9 mouse cellular contexts compared by ENCODE assay signal in genomic region chr2:162682674-162683073, GRCm38 (mm10). TPM values are rescaled to one million over a fixed set of nuclear protein-coding genes. Genes with fewer than 3 reads are reported as not detected.
A peak's percentile ranks its signal among the peaks of the same experiment; 100 is the strongest.
DNase-seq lines count a peak whose midpoint lies in the region; ATAC-seq and TF ChIP-seq lines count a peak whose summit lies in the region.
"Had no signal": no experiment of that assay in that cellular context is flagged by ENCODE, and none has a peak within 500 bp of the region (broad histone marks: within the 10 kb centered on the region; RNA-seq: fewer than 3 reads in every experiment).

No protein-coding gene starts in this region.

- H3K4me1 ChIP-seq in bone marrow, adult 2 months (ENCODE audit: control insufficient read depth, insufficient read depth, low read length) = no peaks in the 10 kb centered on the region
- no peaks in the 10 kb centered on the region for H3K4me1 ChIP-seq in forebrain, postnatal 0 days (ENCODE audit: insufficient read depth)

- H3K9me3 ChIP-seq in forebrain, postnatal 0 days (ENCODE audit: low read length) = no peaks in the 10 kb centered on the region

- WGBS in bone marrow, adult 2 months = 14% methylated on average over 6 of the region's 6 CpGs
- WGBS in forebrain, postnatal 0 days = 11% methylated on average over 6 of the region's 6 CpGs

- no peak overlapping the region for H3K4me2 ChIP-seq in forebrain, postnatal 0 days (ENCODE audit: low read depth)

- no peak overlapping the region for H3K27ac ChIP-seq in bone marrow, adult 2 months (ENCODE audit: control insufficient read depth, insufficient read depth, low read depth, low read length, poor library complexity)
- H3K27ac ChIP-seq in forebrain, postnatal 0 days (ENCODE audit: low read depth, low read length) = no peak overlapping the region
- no peak overlapping the region for H3K27ac ChIP-seq in layer of hippocampus, adult 2 months

- H3K27me3 ChIP-seq in forebrain, postnatal 0 days (ENCODE audit: insufficient read depth, low read length) = no peaks in the 10 kb centered on the region

- H3K36me3 ChIP-seq in forebrain, postnatal 0 days (ENCODE audit: insufficient read depth) = no peaks in the 10 kb centered on the region

- peak; percentile 43; the same call in 1 of the 2 replicates for TF ChIP-seq CTCF in bone marrow, adult 2 months (IDR thresholded peaks at IDR 0.05; ENCODE audit: control insufficient read depth, insufficient read depth, low read length)
- TF ChIP-seq CTCF in forebrain, postnatal 0 days (IDR thresholded peaks at IDR 0.05; ENCODE audit: low read depth) = peak; percentile 74
- peak; percentile 91 for TF ChIP-seq CTCF in layer of hippocampus, adult 2 months (conservative IDR thresholded peaks at IDR 0.05)

- ATAC-seq in forebrain, postnatal 0 days = no peak
- ATAC-seq in megakaryocyte, adult 5-6 weeks (ENCODE audit: poor library complexity, severe bottlenecking) = 0 out of 2 replicates have a peak, but pooled peaks have one; percentile 33

- no peak overlapping the region for H3K4me3 ChIP-seq in bone marrow, adult 2 months (replicated peaks; ENCODE audit: control insufficient read depth, low read depth, low read length)
- no peak overlapping the region for H3K4me3 ChIP-seq in forebrain, postnatal 0 days (ENCODE audit: low read depth, low read length)
- no peak overlapping the region for H3K4me3 ChIP-seq in layer of hippocampus, adult 2 months

- TF ChIP-seq POLR2A in bone marrow, adult 2 months (IDR thresholded peaks at IDR 0.05; ENCODE audit: borderline replicate concordance, control insufficient read depth, low read depth, low read length) = no peak

- peak; percentile 22 for DNase-seq in gastrocnemius, postnatal 10 days
- no peak for DNase-seq in gastrocnemius, postnatal 4 days (ENCODE audit: low spot score in 2 of 2)
- peak; percentile 9 for DNase-seq in 416B (ENCODE audit: low read depth)
- peak; percentile 66 for DNase-seq in forebrain, postnatal 0 days
- peak in 1 of 2 experiments; percentile 48 for DNase-seq in layer of hippocampus, adult 2 months (ENCODE audit: low spot score in 2 of 2)
- DNase-seq in spleen, postnatal 36 days (ENCODE audit: low spot score in 2 of 2) = no peak

- no peak overlapping the region for H3K9ac ChIP-seq in forebrain, postnatal 0 days

RNA-seq across cellular contexts. Expression of gene Ptprt, which starts 21.7 kb away (rescaled TPM):
- total RNA-seq in gastrocnemius, postnatal 10 days (2021) = 1 to 10 TPM in 1 of 2 experiments, under 1 TPM in 1; 0.96 to 1.3 TPM
- 1 to 10 TPM; 1.3 to 2.5 TPM for total RNA-seq in gastrocnemius, postnatal 4 days (2021)
- polyA plus RNA-seq in bone marrow, adult 2 months (2011; ENCODE audit: insufficient read depth, insufficient read length, low replicate concordance, missing spikeins) = not detected in 2 replicates
- total RNA-seq in forebrain, postnatal 0 days (2014; rRNA removed) = 40.8 and 58.4 TPM in 2 replicates
- polyA plus RNA-seq in forebrain, postnatal 0 days (2015; fragmentation: Nextera tagmentation; extraction: Ambion mirVana) = 6.8 and 12.0 TPM in 2 replicates
- 10 to 100 TPM; 49.0 to 49.5 TPM for total RNA-seq in layer of hippocampus, adult 2 months (2021)
- total RNA-seq in megakaryocyte, adult 5-6 weeks (2015) = 0.07 TPM in 1 of 2 replicates, not detected in the other
- total RNA-seq in megakaryocyte, adult 5-6 weeks (2017) = not detected in 2 replicates
- total RNA-seq: neutrophil, adult 5-6 weeks had no signal

Comparison
In these comparisons a context has a peak if more than half of its experiments do, and no peak if none do; other contexts are left out.
1. DNase-seq: peak in gastrocnemius, postnatal 10 days (single experiment), 416B (single experiment) and forebrain, postnatal 0 days (single experiment); none in gastrocnemius, postnatal 4 days (0 of 2) and spleen, postnatal 36 days (0 of 2).
2. RNA of gene Ptprt, which starts 21.7 kb away (total RNA-seq): 40.8 to 58.4 TPM in forebrain, postnatal 0 days and 49.0 to 49.5 TPM in layer of hippocampus, adult 2 months; 1.3 to 2.5 TPM in gastrocnemius, postnatal 4 days, 0.96 to 1.3 TPM in gastrocnemius, postnatal 10 days and 0.07 TPM in megakaryocyte, adult 5-6 weeks; every median in the first group is over 10 times any median in the second.
3. Peak in every context shown above with its lines, with median percentiles within 50 percentile points of each other: CTCF ChIP-seq.